Mouse (Mus musculus) adipocyte (in vitro differentiated cells): Measurements from ENCODE around the gene Bcorl1.

Experiments used
- DNase-seq: peaks from one replicate; pipeline ENCODE4 v3.0.0-alpha.2; 2016; ENCODE audit warnings: low spot score

Bcorl1 gene

GRCm38 (mm10) chrX:48341141-48341540, at the start of gene Bcorl1:
TSS of gene Bcorl1 (plus strand) at chrX:48341358.
- no peak for DNase-seq

- no peak for DNase-seq
Measured at GRCm38 (mm10) chrX:48291413-48291812, 49.7 kb upstream of the Bcorl1 start.

GRCm38 (mm10) chrX:48305356-48305755, 35.8 kb upstream of the Bcorl1 start:
- no peak for DNase-seq

- no peak for DNase-seq
Measured at GRCm38 (mm10) chrX:48310706-48311517, 30.2 kb upstream of the Bcorl1 start.

- no peak for DNase-seq
Measured at GRCm38 (mm10) chrX:48311727-48312126, 29.4 kb upstream of the Bcorl1 start.

- DNase-seq, result no peak
Measured at GRCm38 (mm10) chrX:48314530-48315079, 26.6 kb upstream of the Bcorl1 start.

- no peak for DNase-seq
Measured at GRCm38 (mm10) chrX:48317444-48317843, 23.7 kb upstream of the Bcorl1 start.

- DNase-seq, result no peak
Measured at GRCm38 (mm10) chrX:48318194-48318593, 23.0 kb upstream of the Bcorl1 start.

- DNase-seq, result no peak
Measured at GRCm38 (mm10) chrX:48340441-48341049, 613 bp upstream of the Bcorl1 start.

- DNase-seq, result no peak
Measured at GRCm38 (mm10) chrX:48341621-48342161, 533 bp downstream of the Bcorl1 start.

GRCm38 (mm10) chrX:48342731-48343130, 1.6 kb downstream of the Bcorl1 start:
- no peak for DNase-seq

GRCm38 (mm10) chrX:48343461-48343952, 2.3 kb downstream of the Bcorl1 start:
- peak; percentile 91 for DNase-seq

- peak; percentile 7 for DNase-seq
Measured at GRCm38 (mm10) chrX:48343966-48344642, 2.9 kb downstream of the Bcorl1 start.

GRCm38 (mm10) chrX:48344643-48345384, 3.7 kb downstream of the Bcorl1 start:
- DNase-seq, result no peak

- no peak for DNase-seq
Measured at GRCm38 (mm10) chrX:48345385-48345932, 4.3 kb downstream of the Bcorl1 start.

GRCm38 (mm10) chrX:48355346-48355745, 14.2 kb downstream of the Bcorl1 start:
- no peak for DNase-seq

- DNase-seq, result no peak
Measured at GRCm38 (mm10) chrX:48365836-48366577, 24.8 kb downstream of the Bcorl1 start.

- peak; percentile 85 for DNase-seq
Measured at GRCm38 (mm10) chrX:48367841-48368240, 26.7 kb downstream of the Bcorl1 start.

GRCm38 (mm10) chrX:48383643-48384042, 42.5 kb downstream of the Bcorl1 start:
- peak; percentile 11 for DNase-seq

- no peak for DNase-seq
Measured at GRCm38 (mm10) chrX:48385927-48386326, 44.8 kb downstream of the Bcorl1 start.
